Mouse (Mus musculus): ENCODE results near the gene Gm12166. TPM values are rescaled to one million over a fixed set of nuclear protein-coding genes. Genes with fewer than 3 reads are reported as not detected.

Gene Gm12166
- polyA plus RNA-seq, 1 experiment from 2014 or later: 3.3 TPM

Small RNA genes within 50 kb of the gene (microRNA-seq; reads per million reads assigned to microRNA genes)
- not detected for gene Mir8100

Other genes with a start within 250 kb of the Gm12166 start
- gene Clint1, start 200.3 kb downstream of the Gm12166 start, polyA plus RNA-seq (2014; fragmentation: Nextera tagmentation; extraction: Ambion mirVana): 67.7 and 68.8 TPM in 2 replicates
- gene Lsm11, start 107.4 kb downstream of the Gm12166 start, polyA plus RNA-seq (2014; fragmentation: Nextera tagmentation; extraction: Ambion mirVana): 11.3 and 11.5 TPM in 2 replicates
- gene Thg1l, start 96.8 kb downstream of the Gm12166 start, polyA plus RNA-seq (2014; fragmentation: Nextera tagmentation; extraction: Ambion mirVana): 14.1 and 14.9 TPM in 2 replicates
- gene Sox30, start 72.0 kb downstream of the Gm12166 start, polyA plus RNA-seq (2014; fragmentation: Nextera tagmentation; extraction: Ambion mirVana): 0.09 and 0.26 TPM in 2 replicates
- 17.7 and 20.0 TPM in 2 replicates for gene Adam19, start 3.7 kb upstream of the Gm12166 start, polyA plus RNA-seq (2014; fragmentation: Nextera tagmentation; extraction: Ambion mirVana)
- 0.64 and 0.69 TPM in 2 replicates for gene Nipal4, start 114.2 kb upstream of the Gm12166 start, polyA plus RNA-seq (2014; fragmentation: Nextera tagmentation; extraction: Ambion mirVana)
- gene Fndc9, start 183.2 kb upstream of the Gm12166 start, polyA plus RNA-seq (2014; fragmentation: Nextera tagmentation; extraction: Ambion mirVana): 0.50 and 0.54 TPM in 2 replicates

Data from neural tube, embryonic 11.5 days (tissue).